Mouse (Mus musculus) lung, embryonic 16.5 days (tissue): ENCODE results near the gene Nrxn2. TPM values are rescaled to one million over a fixed set of nuclear protein-coding genes. Genes with fewer than 3 reads are reported as not detected.

Source experiments
- ATAC-seq: fragments of 200-750 bp; cut with Nextera tagmentation; 2 replicates; pipeline ENCODE4 v1.8.0; 2017; ENCODE audit warnings: low read depth, mild to moderate bottlenecking, moderate library complexity
- H3K27ac ChIP-seq: fragments of 300-500 bp; sonication (generic); 2 replicates; pipeline ENCODE4 v1.5.1; 2014; ENCODE audit warnings: mild to moderate bottlenecking, control low read depth, low read length
- H3K27me3 ChIP-seq: fragments of 300-500 bp; sonication (generic); 2 replicates; pipeline ENCODE4 v1.6.1; 2014; ENCODE audit warnings: low read depth, low read length, mixed read lengths; ENCODE audit not compliant: control insufficient read depth, insufficient read depth
- H3K36me3 ChIP-seq: fragments of 300-500 bp; sonication (generic); 2 replicates; pipeline ENCODE4 v1.6.1; 2014; ENCODE audit warnings: low read length; ENCODE audit not compliant: control insufficient read depth, insufficient read depth
- H3K4me1 ChIP-seq: fragments of 300-500 bp; sonication (generic); replicated peaks from 2 replicates; pipeline ENCODE4 v1.6.1; 2014; ENCODE audit warnings: low read length, mixed read lengths; ENCODE audit not compliant: control insufficient read depth, insufficient read depth
- H3K4me2 ChIP-seq: fragments of 300-500 bp; sonication (generic); 2 replicates; pipeline ENCODE4 v1.6.1; 2014; ENCODE audit warnings: low read depth, low read length, control low read depth
- H3K4me3 ChIP-seq: fragments of 300-500 bp; sonication (generic); 2 replicates; pipeline ENCODE4 v1.5.1; 2014; ENCODE audit warnings: mild to moderate bottlenecking, low read length, control low read depth
- H3K9ac ChIP-seq: fragments of 300-500 bp; sonication (generic); 2 replicates; pipeline ENCODE4 v1.6.1; 2014; ENCODE audit warnings: low read length, control low read depth
- H3K9me3 ChIP-seq: fragments of 300-500 bp; sonication (generic); 2 replicates; pipeline ENCODE4 v1.6.1; 2016; ENCODE audit warnings: low read length; ENCODE audit not compliant: control insufficient read depth
- WGBS: fragments of 180-500 bp; shearing (Covaris S2); extraction: QIAGEN DNeasy Blood & Tissue Kit; methylation state at CpG from one replicate; pipeline ENCODE4 v1.1.7; 2014; 5-methylcytosine and 5-hydroxymethylcytosine counted together
- polyA plus RNA-seq: library from polyadenylated mRNA; unstranded; fragments of >200 nt; fragmentation: Nextera tagmentation; extraction: Ambion mirVana; gene quantifications from 2 replicates; pipeline ENCODE4 v1.2.1, GENCODE M21; 2015

Gene Nrxn2
- polyA plus RNA-seq, 1 experiment from 2014 or later, result 0.88 TPM

DNA sequence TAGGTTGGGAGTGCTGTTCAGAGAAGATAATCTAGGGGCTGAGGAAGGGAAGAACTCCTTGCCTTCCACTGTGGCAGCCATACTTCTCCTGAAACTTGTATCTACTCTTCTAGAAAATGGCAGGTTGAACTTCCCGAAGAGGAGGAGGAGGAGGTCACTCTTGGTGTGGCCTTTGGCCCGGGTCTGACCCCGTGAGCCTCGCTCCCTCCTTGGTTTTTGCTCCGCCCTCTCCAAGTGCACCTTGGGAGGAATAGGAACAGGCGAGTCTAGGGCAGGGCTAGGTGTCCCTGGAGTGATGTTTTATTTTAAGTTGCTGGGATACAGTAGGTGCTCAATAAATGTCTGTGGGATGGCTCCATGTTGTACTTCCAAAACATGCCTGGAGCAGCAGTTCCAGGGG lies 96.4 kb downstream of the Nrxn2 start:
- peaks cover 18% of the 10 kb centered on the region for H3K27me3 ChIP-seq
- H3K4me3 ChIP-seq, result no peak overlapping the region
- no peak overlapping the region for H3K4me2 ChIP-seq
- ATAC-seq, result no peak
- H3K27ac ChIP-seq, result no peak overlapping the region
- no peaks in the 10 kb centered on the region for H3K36me3 ChIP-seq
- no peaks in the 10 kb centered on the region for H3K9me3 ChIP-seq
- 67% methylated on average over 6 of the region's 6 CpGs for WGBS
- no peak overlapping the region for H3K9ac ChIP-seq
- no peaks in the 10 kb centered on the region for H3K4me1 ChIP-seq

DNA sequence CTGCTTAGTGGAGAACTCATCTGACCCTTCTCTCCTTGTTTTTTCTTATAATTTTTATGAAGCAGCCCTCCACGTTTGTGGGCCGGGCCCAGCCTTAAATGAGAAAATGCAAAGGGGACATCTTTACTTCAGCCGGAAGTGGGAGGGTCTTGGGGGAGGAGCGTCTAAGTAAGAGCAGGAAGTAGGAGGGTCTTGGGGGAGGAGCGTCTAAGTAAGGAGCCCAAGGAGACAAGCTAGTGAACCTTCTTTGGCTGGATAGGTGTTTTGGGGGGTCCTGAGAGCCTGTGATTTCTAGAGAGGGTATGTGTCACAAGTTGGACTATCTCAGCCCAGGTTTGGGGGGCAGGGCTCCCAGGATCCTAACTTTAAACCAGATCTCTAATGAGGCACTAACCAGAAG lies 96.9 kb downstream of the Nrxn2 start:
- no peaks in the 10 kb centered on the region for H3K9me3 ChIP-seq
- H3K4me2 ChIP-seq, result no peak overlapping the region
- no peaks in the 10 kb centered on the region for H3K36me3 ChIP-seq
- no peak overlapping the region for H3K27ac ChIP-seq
- H3K27me3 ChIP-seq, result peaks cover 18% of the 10 kb centered on the region
- 50% methylated on average over 5 of the region's 5 CpGs for WGBS
- H3K9ac ChIP-seq, result no peak overlapping the region
- no peak for ATAC-seq
- no peaks in the 10 kb centered on the region for H3K4me1 ChIP-seq
- H3K4me3 ChIP-seq, result no peak overlapping the region

DNA sequence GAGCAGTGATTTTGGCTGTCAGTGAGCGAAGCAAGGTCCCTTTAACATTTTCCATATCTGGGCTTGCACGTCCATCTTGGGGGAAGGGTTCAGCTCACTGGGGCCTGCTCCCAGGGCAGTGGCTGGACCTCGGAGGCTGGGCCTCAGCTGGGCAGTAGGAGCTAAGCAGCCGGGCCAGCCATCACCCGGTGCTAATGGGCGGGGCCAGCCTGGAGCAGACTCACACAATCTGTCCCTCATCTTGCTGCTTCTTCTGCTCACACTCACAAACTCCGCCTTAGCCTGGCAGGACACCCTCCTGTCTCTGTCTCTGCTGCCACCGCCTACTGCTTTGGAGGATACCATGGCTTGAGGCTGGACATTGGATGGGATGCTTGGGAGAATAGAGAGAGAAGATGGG lies 97.6 kb downstream of the Nrxn2 start:
- Histone ChIP-seq H3K27ac (no peak overlapping the region), H3K27me3 (peaks cover 18% of the 10 kb centered on the region), H3K36me3 (no peaks in the 10 kb centered on the region), H3K4me1 (no peaks in the 10 kb centered on the region), H3K9ac (no peak overlapping the region), H3K4me3 (no peak overlapping the region), H3K4me2 (no peak overlapping the region), H3K9me3 (no peaks in the 10 kb centered on the region)
- WGBS, result 47% methylated on average over 8 of the region's 8 CpGs
- ATAC-seq, result no peak

DNA sequence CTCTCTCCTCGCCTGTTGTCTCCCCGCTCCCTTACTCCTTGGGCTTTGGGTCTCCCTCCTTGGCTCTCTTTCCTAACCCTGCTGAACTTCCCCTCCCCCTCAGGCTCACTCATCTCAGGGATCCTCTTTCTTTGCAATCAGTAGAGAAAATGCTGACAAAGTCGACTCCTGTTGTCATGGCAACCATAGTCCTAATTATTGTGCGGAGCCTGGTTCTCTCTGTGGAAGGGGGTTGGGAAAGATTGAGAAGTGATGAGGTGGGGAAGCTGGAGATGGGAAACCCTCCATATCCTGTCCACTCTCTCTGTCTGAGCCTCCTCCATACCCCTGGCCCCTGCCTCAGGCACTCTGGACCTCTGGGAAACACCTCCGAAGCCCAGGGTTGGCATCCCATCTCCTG lies 100.1 kb downstream of the Nrxn2 start:
- ATAC-seq, result no peak
- H3K36me3 ChIP-seq, result no peaks in the 10 kb centered on the region
- H3K9ac ChIP-seq, result no peak overlapping the region
- no peak overlapping the region for H3K4me2 ChIP-seq
- no peaks in the 10 kb centered on the region for H3K9me3 ChIP-seq
- H3K4me1 ChIP-seq, result no peaks in the 10 kb centered on the region
- H3K27ac ChIP-seq, result no peak overlapping the region
- no peak overlapping the region for H3K4me3 ChIP-seq
- 33% methylated on average over 5 of the region's 5 CpGs for WGBS
- H3K27me3 ChIP-seq, result no peaks in the 10 kb centered on the region

DNA sequence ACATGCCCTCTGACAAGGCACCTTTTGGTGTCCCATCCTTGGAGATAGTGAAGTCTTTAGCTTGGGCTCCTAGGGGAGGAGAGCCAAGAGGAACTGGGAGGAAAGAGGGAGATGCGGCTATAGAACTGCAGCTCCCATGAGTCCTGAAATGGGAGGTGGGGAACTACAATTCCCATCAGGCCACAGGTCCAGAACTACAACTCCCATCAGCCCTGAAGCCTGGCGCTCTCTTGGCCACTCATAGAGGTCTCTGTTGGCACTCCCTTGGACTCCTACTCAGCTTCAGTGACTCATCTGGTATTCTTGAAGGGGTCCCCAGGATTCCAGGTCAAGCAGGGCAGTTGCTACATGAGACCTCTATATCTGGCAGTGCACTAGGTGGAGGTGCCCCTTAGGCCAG lies 101.0 kb downstream of the Nrxn2 start:
- Histone ChIP-seq H3K36me3 (no peaks in the 10 kb centered on the region), H3K4me1 (no peaks in the 10 kb centered on the region), H3K4me2 (no peak overlapping the region), H3K9ac (no peak overlapping the region), H3K4me3 (no peak overlapping the region), H3K9me3 (no peaks in the 10 kb centered on the region), H3K27me3 (no peaks in the 10 kb centered on the region), H3K27ac (no peak overlapping the region)
- 50% methylated on average over 2 of the region's 2 CpGs for WGBS
- no peak for ATAC-seq

DNA sequence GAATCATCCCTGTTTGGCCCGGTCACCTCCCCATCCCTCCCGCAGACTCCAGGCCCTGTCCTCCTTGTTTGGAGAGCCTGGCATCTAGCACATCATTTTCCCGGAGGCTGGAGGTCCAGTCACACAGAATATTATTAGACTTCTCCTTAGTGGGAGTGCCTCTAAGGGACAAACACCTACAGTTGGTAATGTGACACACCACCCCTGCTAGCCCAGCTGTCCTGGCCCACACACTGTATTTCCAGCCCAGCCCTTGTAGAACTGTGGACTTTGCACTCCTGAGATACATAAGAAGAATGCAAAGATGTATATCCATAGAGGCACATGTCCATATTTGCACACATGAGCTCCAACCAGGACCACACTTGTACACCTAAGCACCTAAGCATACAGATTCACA lies 103.1 kb downstream of the Nrxn2 start:
- no peak overlapping the region for H3K4me3 ChIP-seq
- H3K9me3 ChIP-seq, result no peaks in the 10 kb centered on the region
- H3K4me2 ChIP-seq, result no peak overlapping the region
- H3K4me1 ChIP-seq, result no peaks in the 10 kb centered on the region
- ATAC-seq, result no peak
- 74% methylated on average over 3 of the region's 3 CpGs for WGBS
- H3K27me3 ChIP-seq, result no peaks in the 10 kb centered on the region
- H3K36me3 ChIP-seq, result no peaks in the 10 kb centered on the region
- H3K9ac ChIP-seq, result no peak overlapping the region
- H3K27ac ChIP-seq, result no peak overlapping the region

DNA sequence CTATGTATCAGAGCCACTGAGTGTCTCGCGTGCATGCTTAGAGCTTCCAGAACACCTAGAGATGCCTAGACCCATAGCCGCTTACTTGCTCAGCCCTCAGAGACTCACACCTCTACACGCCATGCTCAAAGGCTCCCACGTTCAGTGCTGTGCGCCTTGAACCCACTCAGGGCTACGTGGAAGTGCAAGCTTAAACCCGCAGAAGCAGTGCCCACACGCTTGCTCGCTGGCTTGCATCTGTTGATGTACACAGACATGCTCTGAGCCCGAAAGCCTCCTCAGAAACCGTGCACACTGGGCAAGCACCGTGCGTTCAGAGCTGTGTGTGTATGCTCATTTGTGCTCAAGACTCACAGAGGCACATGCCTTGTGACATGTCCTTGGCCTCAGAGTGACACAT lies 103.8 kb downstream of the Nrxn2 start:
- no peaks in the 10 kb centered on the region for H3K36me3 ChIP-seq
- ATAC-seq, result no peak
- no peak overlapping the region for H3K4me3 ChIP-seq
- H3K4me2 ChIP-seq, result no peak overlapping the region
- H3K4me1 ChIP-seq, result no peaks in the 10 kb centered on the region
- 86% methylated on average over 14 of the region's 14 CpGs for WGBS
- no peak overlapping the region for H3K9ac ChIP-seq
- H3K9me3 ChIP-seq, result no peaks in the 10 kb centered on the region
- no peak overlapping the region for H3K27ac ChIP-seq
- no peaks in the 10 kb centered on the region for H3K27me3 ChIP-seq

DNA sequence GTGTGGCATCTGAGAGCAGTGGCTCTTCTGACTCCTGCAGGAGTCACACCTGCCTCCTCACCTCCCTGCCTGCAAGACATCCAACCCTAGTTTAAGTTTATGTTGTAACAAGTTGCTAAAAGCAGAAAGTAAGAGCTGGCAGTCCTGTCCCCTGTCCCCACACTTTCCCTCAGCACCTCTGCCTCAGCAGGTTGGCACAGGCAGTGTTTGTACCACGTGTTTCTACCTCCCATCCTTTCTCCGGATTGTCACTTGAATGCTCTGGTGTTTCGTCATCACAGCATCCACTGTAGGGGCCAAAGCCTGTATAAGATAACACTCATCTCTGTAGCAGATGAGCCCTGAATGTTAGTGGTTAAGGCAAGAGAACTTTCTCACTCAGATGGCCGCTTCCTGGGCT lies 106.5 kb downstream of the Nrxn2 start:
- Histone ChIP-seq H3K9me3 (no peaks in the 10 kb centered on the region), H3K4me2 (no peak overlapping the region), H3K27ac (no peak overlapping the region), H3K4me1 (no peaks in the 10 kb centered on the region), H3K36me3 (no peaks in the 10 kb centered on the region), H3K27me3 (peaks cover 11% of the 10 kb centered on the region), H3K4me3 (no peak overlapping the region), H3K9ac (no peak overlapping the region)
- 65% methylated on average over 4 of the region's 4 CpGs for WGBS
- ATAC-seq, result no peak

DNA sequence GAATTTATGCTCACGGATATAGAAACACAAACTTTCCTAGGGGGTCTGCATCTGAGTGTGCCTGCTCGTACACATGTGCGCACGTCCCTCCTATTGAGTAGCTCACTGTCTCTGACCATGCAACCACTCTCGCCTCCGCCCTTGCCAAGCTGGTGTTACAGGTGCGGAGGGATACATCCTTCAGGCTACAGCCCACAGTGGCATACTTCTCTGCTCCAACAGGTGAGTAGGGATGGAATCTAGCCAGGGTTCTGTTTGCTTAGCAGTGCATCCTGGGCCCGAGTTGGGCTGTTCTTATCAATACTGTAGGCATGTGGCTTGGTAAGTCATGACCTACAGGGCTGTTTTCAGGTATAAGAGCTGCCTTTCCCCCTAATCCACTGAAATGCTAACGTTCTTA lies 107.5 kb downstream of the Nrxn2 start:
- no peak overlapping the region for H3K4me3 ChIP-seq
- ATAC-seq, result no peak
- no peak overlapping the region for H3K4me2 ChIP-seq
- H3K27ac ChIP-seq, result no peak overlapping the region
- no peaks in the 10 kb centered on the region for H3K36me3 ChIP-seq
- peaks cover 2% of the 10 kb centered on the region for H3K4me1 ChIP-seq
- peaks cover 16% of the 10 kb centered on the region for H3K27me3 ChIP-seq
- H3K9ac ChIP-seq, result no peak overlapping the region
- 78% methylated on average over 9 of the region's 9 CpGs for WGBS
- H3K9me3 ChIP-seq, result no peaks in the 10 kb centered on the region

DNA sequence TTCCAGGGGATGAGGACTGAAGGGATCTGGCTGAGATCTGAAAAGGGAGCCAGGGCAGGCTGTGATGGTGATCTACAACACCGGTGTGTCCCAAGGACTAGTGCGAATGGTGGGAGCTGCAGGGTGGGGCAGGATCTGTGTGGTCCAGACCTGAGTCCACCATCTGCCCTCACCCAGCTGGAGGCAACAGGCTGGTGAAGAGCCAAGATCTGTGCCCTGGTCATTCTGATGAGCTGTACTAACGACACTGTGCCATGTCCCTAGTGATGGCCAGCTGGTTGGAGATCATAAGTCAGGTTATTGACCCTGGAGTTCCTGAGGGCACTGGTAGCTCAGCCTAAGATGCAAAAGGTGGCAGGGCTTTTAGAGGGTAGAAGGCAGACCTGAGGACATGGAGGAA lies 108.9 kb downstream of the Nrxn2 start:
- Histone ChIP-seq H3K4me1 (peaks cover 15% of the 10 kb centered on the region), H3K27ac (no peak overlapping the region)
- WGBS, result 83% methylated on average over 3 of the region's 3 CpGs

More for the DNA sequence above, 108.9 kb downstream of the Nrxn2 start:
- Histone ChIP-seq H3K4me2 (no peak overlapping the region), H3K4me3 (no peak overlapping the region), H3K36me3 (no peaks in the 10 kb centered on the region), H3K27me3 (peaks cover 30% of the 10 kb centered on the region), H3K9me3 (no peaks in the 10 kb centered on the region), H3K9ac (no peak overlapping the region)
- ATAC-seq, result no peak
